Mouse (Mus musculus) stomach, postnatal 0 days (tissue): ENCODE measurements around the gene Ap2s1. TPM values are rescaled to one million over a fixed set of nuclear protein-coding genes. Genes with fewer than 3 reads are reported as not detected.

ENCODE experiments used
- ATAC-seq: fragments of 200-750 bp; cut with Nextera tagmentation; 2 replicates; pipeline ENCODE4 v1.8.0; 2017; ENCODE audit not compliant: low FRiP score, low TSS enrichment
- DNase-seq: peaks from one replicate; pipeline ENCODE4 v3.0.0-alpha.2; 2016; ENCODE audit warnings: low spot score
- H3K27ac ChIP-seq: fragments of 300-500 bp; sonication (generic); replicated peaks from 2 replicates; pipeline ENCODE4 v1.5.1; 2014; ENCODE audit warnings: mild to moderate bottlenecking, control low read depth
- H3K27me3 ChIP-seq: fragments of 300-500 bp; sonication (generic); 2 replicates; pipeline ENCODE4 v1.6.1; 2014; ENCODE audit warnings: low read length; ENCODE audit not compliant: control insufficient read depth, insufficient read depth
- H3K36me3 ChIP-seq: fragments of 300-500 bp; sonication (generic); 2 replicates; pipeline ENCODE4 v1.6.1; 2014; ENCODE audit warnings: low read length, mixed read lengths; ENCODE audit not compliant: control insufficient read depth, insufficient read depth
- H3K4me1 ChIP-seq: fragments of 300-500 bp; sonication (generic); replicated peaks from 2 replicates; pipeline ENCODE4 v1.6.1; 2014; ENCODE audit warnings: antibody characterized with exemption; ENCODE audit not compliant: control insufficient read depth, insufficient read depth
- H3K4me2 ChIP-seq: fragments of 300-500 bp; sonication (generic); replicated peaks from 2 replicates; pipeline ENCODE4 v1.6.1; 2014; ENCODE audit warnings: low read depth, mild to moderate bottlenecking, control low read depth, moderate library complexity
- H3K4me3 ChIP-seq: fragments of 300-500 bp; sonication (generic); 2 replicates; pipeline ENCODE4 v1.5.1; 2014; ENCODE audit warnings: low read depth, low read length, control low read depth
- H3K9ac ChIP-seq: fragments of 300-500 bp; sonication (generic); 2 replicates; pipeline ENCODE4 v1.6.1; 2014; ENCODE audit warnings: mild to moderate bottlenecking, low read length, control low read depth, mixed read lengths
- H3K9me3 ChIP-seq: fragments of 300-500 bp; sonication (generic); 2 replicates; pipeline ENCODE4 v1.6.1; 2016; ENCODE audit warnings: low read length; ENCODE audit not compliant: control insufficient read depth
- CTCF ChIP-seq: IDR thresholded peaks from 2 replicates; pipeline ENCODE4 v1.5.1; 2016; ENCODE audit warnings: antibody characterized with exemption, low read depth, mild to moderate bottlenecking, moderate library complexity
- EP300 ChIP-seq: optimal IDR thresholded peaks from 2 replicates; pipeline ENCODE3; 2016; ENCODE audit warnings: antibody characterized with exemption
- WGBS: fragments of 180-500 bp; shearing (Covaris S2); extraction: QIAGEN DNeasy Blood & Tissue Kit; methylation state at CpG from one replicate; pipeline ENCODE4 v1.1.7; 2014; 5-methylcytosine and 5-hydroxymethylcytosine counted together
- polyA plus RNA-seq: library from polyadenylated mRNA; unstranded; fragments of >200 nt; fragmentation: Nextera tagmentation; extraction: Ambion mirVana; gene quantifications from 2 replicates; pipeline ENCODE4 v1.2.1, GENCODE M21; 2015

Ap2s1 gene
- polyA plus RNA-seq, 1 experiment from 2014 or later = 229 TPM

GRCm38 (mm10) chr7:16793010-16793725, 55.0 kb downstream of the Ap2s1 start:
- TF ChIP-seq CTCF (no peak), EP300 (no peak)
- Histone ChIP-seq H3K9ac (0 out of 2 replicates have a peak overlapping the region, but pooled peaks have one; percentile 13), H3K4me2 (no peak overlapping the region), H3K4me1 (no peaks in the 10 kb centered on the region), H3K36me3 (peaks cover 18% of the 10 kb centered on the region), H3K27me3 (no peaks in the 10 kb centered on the region), H3K9me3 (no peaks in the 10 kb centered on the region), H3K27ac (peak overlapping the region; percentile 82), H3K4me3 (no peak overlapping the region)
- ATAC-seq = peak; percentile 53; the same call in 1 of the 2 replicates
- peak; percentile 66 for DNase-seq
- 71% methylated on average over 19 of the region's 19 CpGs for WGBS

- Histone ChIP-seq H3K4me3 (no peak overlapping the region), H3K4me2 (no peak overlapping the region), H3K27me3 (no peaks in the 10 kb centered on the region), H3K9me3 (no peaks in the 10 kb centered on the region), H3K27ac (no peak overlapping the region), H3K36me3 (peaks cover 14% of the 10 kb centered on the region), H3K4me1 (no peaks in the 10 kb centered on the region), H3K9ac (no peak overlapping the region)
- TF ChIP-seq EP300 (no peak), CTCF (no peak)
- DNase-seq (no peak), ATAC-seq (no peak)
- WGBS = 93% methylated on average over 5 of the region's 5 CpGs
These were observed 56.7 kb downstream of the Ap2s1 start for GRCm38 (mm10) chr7:16794886-16795285.

Other genes with a start within 250 kb of the Ap2s1 start
- 3.8 and 4.1 TPM in 2 replicates for gene Arhgap35, start 123.4 kb upstream of the Ap2s1 start, polyA plus RNA-seq
- gene Ceacam15, start 62.7 kb upstream of the Ap2s1 start, polyA plus RNA-seq = not detected in 2 replicates
- gene Ceacam9, start 16.5 kb upstream of the Ap2s1 start, polyA plus RNA-seq = not detected in 2 replicates
- gene Slc1a5, start 42.9 kb downstream of the Ap2s1 start, polyA plus RNA-seq = 48.6 and 53.5 TPM in 2 replicates
- gene Strn4, start 77.5 kb downstream of the Ap2s1 start, polyA plus RNA-seq = 45.1 and 45.2 TPM in 2 replicates
- 14.2 and 14.5 TPM in 2 replicates for gene Fkrp, start 78.3 kb downstream of the Ap2s1 start, polyA plus RNA-seq
- 7.5 and 8.8 TPM in 2 replicates for gene Prkd2, start 104.5 kb downstream of the Ap2s1 start, polyA plus RNA-seq
- gene Dact3, start 136.9 kb downstream of the Ap2s1 start, polyA plus RNA-seq = 3.5 and 5.1 TPM in 2 replicates
- 7.3 and 7.4 TPM in 2 replicates for gene Gng8, start 153.4 kb downstream of the Ap2s1 start, polyA plus RNA-seq
- 1.5 and 1.6 TPM in 2 replicates for gene Ptgir, start 168.1 kb downstream of the Ap2s1 start, polyA plus RNA-seq
- 49.1 and 58.7 TPM in 2 replicates for gene Calm3, start 185.7 kb downstream of the Ap2s1 start, polyA plus RNA-seq
- gene Pnmal2, start 206.3 kb downstream of the Ap2s1 start, polyA plus RNA-seq = 4.7 and 4.8 TPM in 2 replicates
- 1.7 and 1.8 TPM in 2 replicates for gene Pnmal1, start 221.3 kb downstream of the Ap2s1 start, polyA plus RNA-seq
- 0.15 and 0.16 TPM in 2 replicates for gene Gm42372, start 244.7 kb downstream of the Ap2s1 start, polyA plus RNA-seq